ENCODE assay signal across 30 mouse cellular contexts in the genomic region with DNA sequence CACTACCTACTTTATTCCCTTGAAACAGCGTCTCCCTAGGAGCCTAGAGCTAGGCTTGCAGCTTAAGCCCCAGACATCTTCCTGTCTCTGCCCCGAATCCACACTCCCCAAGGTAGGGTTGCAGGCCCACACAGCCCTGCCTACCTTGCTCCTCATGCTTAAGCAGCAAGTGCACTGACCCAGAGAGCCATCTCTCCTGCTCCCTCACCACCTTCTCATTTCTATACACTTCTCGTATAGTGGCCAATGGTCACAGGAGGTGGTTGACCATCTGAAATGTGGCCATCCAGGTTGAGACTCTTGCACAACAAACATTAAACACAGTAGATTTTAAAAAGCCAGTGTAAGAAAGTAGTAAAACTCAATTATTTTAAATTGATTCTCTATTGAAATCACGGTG.
"Had no signal": no experiment of that assay in that cellular context is flagged by ENCODE, and none has a peak within 500 bp of the region (broad histone marks: within the 10 kb centered on the region; RNA-seq: fewer than 3 reads in every experiment).

No protein-coding gene starts in this region.

- H3K36me3 ChIP-seq: limb, embryonic 10.5 days; limb, embryonic 12.5 days; limb, embryonic 13.5 days; limb, embryonic 15.5 days; liver, embryonic 12.5 days; liver, embryonic 13.5 days; liver, embryonic 15.5 days; lung, embryonic 15.5 days; midbrain, embryonic 10.5 days; midbrain, embryonic 12.5 days; midbrain, embryonic 15.5 days had no signal

- ATAC-seq: liver, embryonic 12.5 days; liver, postnatal 0 days; lung, postnatal 0 days; midbrain, embryonic 15.5 days; midbrain, embryonic 16.5 days had no signal

- H3K9ac ChIP-seq: limb, embryonic 12.5 days; limb, embryonic 13.5 days; limb, embryonic 15.5 days; liver, embryonic 12.5 days; liver, embryonic 13.5 days; liver, embryonic 14.5 days; liver, embryonic 15.5 days; liver, postnatal 0 days; lung, embryonic 14.5 days; lung, embryonic 15.5 days; midbrain, embryonic 12.5 days; midbrain, embryonic 15.5 days had no signal

- H3K4me1 ChIP-seq: liver, embryonic 12.5 days; liver, embryonic 13.5 days; liver, embryonic 15.5 days; lung, embryonic 15.5 days; megakaryocyte, embryonic 14.5 days; midbrain, embryonic 10.5 days; midbrain, embryonic 12.5 days; midbrain, embryonic 15.5 days had no signal

- H3K27me3 ChIP-seq: limb, embryonic 12.5 days; limb, embryonic 13.5 days; limb, embryonic 15.5 days; liver, embryonic 12.5 days; liver, embryonic 13.5 days; liver, embryonic 15.5 days; lung, embryonic 15.5 days; megakaryocyte, embryonic 14.5 days; midbrain, embryonic 12.5 days; midbrain, embryonic 15.5 days had no signal

- H3K4me3 ChIP-seq: left cerebral cortex, adult 2 months; limb, embryonic 10.5 days; limb, embryonic 12.5 days; limb, embryonic 13.5 days; limb, embryonic 15.5 days; liver, embryonic 12.5 days; liver, embryonic 13.5 days; liver, embryonic 15.5 days; lung, embryonic 15.5 days; megakaryocyte, embryonic 14.5 days; midbrain, embryonic 10.5 days; midbrain, embryonic 12.5 days; midbrain, embryonic 15.5 days; myocyte had no signal

- H3K9me3 ChIP-seq: limb, embryonic 10.5 days; limb, embryonic 12.5 days; limb, embryonic 13.5 days; limb, embryonic 15.5 days; liver, embryonic 12.5 days; liver, embryonic 13.5 days; liver, embryonic 15.5 days; lung, embryonic 15.5 days; midbrain, embryonic 10.5 days; midbrain, embryonic 12.5 days; midbrain, embryonic 15.5 days had no signal

- H3K4me2 ChIP-seq: limb, embryonic 12.5 days; limb, embryonic 13.5 days; limb, embryonic 15.5 days; liver, embryonic 11.5 days; liver, embryonic 12.5 days; liver, embryonic 13.5 days; liver, embryonic 15.5 days; lung, embryonic 14.5 days; lung, embryonic 15.5 days; midbrain, embryonic 12.5 days; midbrain, embryonic 15.5 days had no signal

- DNase-seq: left cerebral cortex, postnatal 4 days; liver; liver, embryonic 13.5 days; liver, postnatal 0 days; lung, adult 18-20 months; lung, adult 2 months; lung, embryonic 14.5 days; lung, postnatal 10 days; lung, postnatal 14 days; lung, postnatal 36 days; lung, postnatal 4 days; midbrain, embryonic 14.5 days had no signal

- H3K27ac ChIP-seq: left cerebral cortex, adult 2 months; limb, embryonic 10.5 days; limb, embryonic 12.5 days; limb, embryonic 13.5 days; limb, embryonic 15.5 days; liver, embryonic 12.5 days; liver, embryonic 13.5 days; liver, embryonic 14.5 days; liver, embryonic 15.5 days; lung, embryonic 15.5 days; macrophage; midbrain, embryonic 10.5 days; midbrain, embryonic 12.5 days; midbrain, embryonic 15.5 days had no signal
